Mouse (Mus musculus) forebrain, embryonic 10.5 days (tissue): ENCODE results near the gene 1600002K03Rik. TPM values are rescaled to one million over a fixed set of nuclear protein-coding genes. Genes with fewer than 3 reads are reported as not detected.
A peak's percentile ranks its signal among the peaks of the same experiment; 100 is the strongest.
"Not testable (repeated sequence)": the region's sequence is repeated elsewhere in the genome, so short reads cannot be mapped to it uniquely, and the experiment has no call there.

ENCODE experiments used
- DNase-seq: peaks from one replicate; pipeline ENCODE4 v3.0.0-alpha.2; 2017; ENCODE audit warnings: low spot score; ENCODE audit errors: extremely low spot score
- H3K27ac ChIP-seq: fragments of 300-500 bp; sonication (generic); 2 replicates; pipeline ENCODE4 v1.5.1; 2016; ENCODE audit warnings: mild to moderate bottlenecking
- H3K27me3 ChIP-seq: fragments of 300-500 bp; sonication (generic); 2 replicates; pipeline ENCODE4 v1.6.1; 2016; ENCODE audit warnings: mild to moderate bottlenecking; ENCODE audit not compliant: poor library complexity, severe bottlenecking
- H3K36me3 ChIP-seq: fragments of 300-500 bp; sonication (generic); replicated peaks from 2 replicates; pipeline ENCODE4 v1.6.1; 2016; ENCODE audit warnings: mild to moderate bottlenecking, moderate library complexity
- H3K4me1 ChIP-seq: fragments of 300-500 bp; sonication (generic); 2 replicates; pipeline ENCODE4 v1.6.1; 2016
- H3K4me3 ChIP-seq: fragments of 300-500 bp; sonication (generic); 2 replicates; pipeline ENCODE4 v1.5.1; 2016; ENCODE audit warnings: mild to moderate bottlenecking, moderate library complexity
- H3K9me3 ChIP-seq: fragments of 300-500 bp; sonication (generic); 2 replicates; pipeline ENCODE4 v1.6.1; 2016; ENCODE audit warnings: mild to moderate bottlenecking, moderate library complexity
- WGBS: fragments of 180-500 bp; shearing (Covaris S2); methylation state at CpG from one replicate; pipeline ENCODE4 v1.1.7; 2016; 5-methylcytosine and 5-hydroxymethylcytosine counted together
- polyA plus RNA-seq: library from polyadenylated mRNA; unstranded; fragments of >200 nt; fragmentation: Nextera tagmentation; extraction: Ambion mirVana; gene quantifications from 2 replicates; pipeline ENCODE4 v1.2.1, GENCODE M21; 2016

Gene 1600002K03Rik
- polyA plus RNA-seq, 1 experiment from 2014 or later, result 10.7 TPM

DNA sequence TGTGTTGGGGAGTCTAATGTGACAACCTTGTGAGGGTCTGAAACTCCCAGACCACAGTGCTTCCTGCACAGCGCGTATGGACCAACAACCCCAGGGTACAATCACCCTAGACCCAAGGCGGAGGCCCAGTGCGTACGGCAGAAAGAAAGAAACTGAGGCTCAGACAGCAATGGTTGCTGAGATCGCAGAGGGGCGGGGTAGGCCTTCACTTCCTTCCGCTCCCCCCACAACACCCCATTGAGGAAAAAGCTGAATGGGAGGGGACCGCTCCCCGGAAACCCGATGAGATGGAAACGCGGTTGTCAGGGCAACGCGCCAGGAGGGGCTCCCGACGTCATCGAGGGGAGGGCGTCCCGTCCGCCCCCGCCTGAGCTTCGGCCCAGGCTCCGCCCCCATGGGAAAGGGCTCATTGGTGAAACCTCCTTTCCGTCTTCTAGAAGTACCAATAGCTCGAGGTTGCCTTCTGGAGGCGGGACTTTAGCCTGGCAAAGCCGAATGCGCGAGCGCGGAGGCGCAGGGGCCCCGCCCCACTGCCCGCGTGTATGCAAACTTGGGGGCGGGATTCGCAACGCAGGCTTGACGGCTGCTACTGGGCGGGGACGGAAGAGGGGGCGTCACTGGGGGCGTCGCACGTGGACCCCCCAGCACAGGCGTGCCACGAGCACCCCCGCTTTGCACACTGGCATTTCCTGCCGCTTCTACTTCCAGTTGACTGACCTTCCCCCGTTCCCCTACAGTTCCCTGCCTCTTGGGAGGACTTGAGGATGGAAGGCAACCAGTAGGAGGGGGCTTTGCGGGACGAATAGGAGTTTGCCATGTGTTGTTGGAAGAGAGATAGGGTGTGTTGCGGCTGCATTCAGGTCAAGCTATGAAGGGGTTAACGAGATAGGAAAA, 12.9 kb upstream of the 1600002K03Rik start:
- peaks cover 98% of the 10 kb centered on the region for H3K4me1 ChIP-seq
- H3K4me3 ChIP-seq, result peak overlapping the region; percentile 55
- DNase-seq, result peak; percentile 96

DNA sequence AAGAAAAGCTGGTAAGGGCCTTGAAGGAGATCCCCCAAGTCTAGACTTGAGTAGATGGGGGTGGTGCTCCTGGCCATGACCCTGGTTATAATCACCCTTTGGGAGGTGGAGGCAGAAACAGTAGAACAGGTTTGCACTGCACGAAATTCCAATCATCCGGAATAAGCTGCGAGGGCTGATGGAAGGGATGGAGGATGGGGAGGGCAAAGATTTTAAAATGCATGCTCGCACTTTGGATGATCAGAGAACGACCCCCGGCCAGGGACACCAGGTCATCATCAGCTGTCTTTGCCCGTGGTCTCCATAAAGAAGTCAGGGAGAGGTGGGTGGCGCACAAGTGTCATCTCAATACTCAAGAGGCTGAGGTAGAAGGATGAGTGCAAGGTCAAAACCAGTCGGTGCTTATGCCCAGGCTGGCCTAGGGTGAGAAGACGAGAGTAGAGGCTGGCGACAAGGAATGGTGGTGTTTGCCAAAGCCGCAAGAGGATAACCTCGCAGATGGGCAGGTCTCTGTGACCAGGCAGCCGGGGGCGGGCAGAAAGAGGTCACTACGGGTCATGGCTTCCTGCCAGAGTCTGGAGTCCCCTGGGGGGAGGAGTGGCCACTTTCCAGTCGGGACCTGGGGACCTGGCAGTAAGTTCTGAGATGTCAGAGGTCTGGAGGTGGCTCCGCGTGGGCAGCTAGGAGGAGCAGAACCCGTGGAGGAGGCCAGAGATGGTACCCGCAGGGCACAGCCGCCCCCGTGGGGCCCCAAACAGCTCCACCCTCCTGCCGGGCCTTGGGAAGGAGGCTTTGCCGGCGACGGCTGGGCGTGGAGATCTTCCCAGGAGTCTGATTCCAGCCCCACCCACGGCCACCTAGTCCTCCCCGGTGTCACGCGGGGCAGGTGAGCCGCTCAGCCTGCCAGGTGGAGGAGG, 12.0 kb upstream of the 1600002K03Rik start:
- WGBS, result 1% methylated on average over 33 of the region's 33 CpGs
- Histone ChIP-seq H3K4me3 (peak overlapping the region; percentile 55), H3K27ac (peak overlapping the region; percentile 90), H3K9me3 (no peaks in the 10 kb centered on the region), H3K36me3 (peaks cover 30% of the 10 kb centered on the region), H3K27me3 (peaks cover 14% of the 10 kb centered on the region), H3K4me1 (peaks cover 98% of the 10 kb centered on the region)
- DNase-seq, result peak; percentile 65

More for the DNA sequence above, 12.9 kb upstream of the 1600002K03Rik start:
- no peaks in the 10 kb centered on the region for H3K9me3 ChIP-seq
- peaks cover 39% of the 10 kb centered on the region for H3K36me3 ChIP-seq
- H3K27me3 ChIP-seq, result peaks cover 14% of the 10 kb centered on the region
- WGBS, result under 1% methylated on average over 55 of the region's 55 CpGs
- peak overlapping the region; percentile 90 for H3K27ac ChIP-seq

DNA sequence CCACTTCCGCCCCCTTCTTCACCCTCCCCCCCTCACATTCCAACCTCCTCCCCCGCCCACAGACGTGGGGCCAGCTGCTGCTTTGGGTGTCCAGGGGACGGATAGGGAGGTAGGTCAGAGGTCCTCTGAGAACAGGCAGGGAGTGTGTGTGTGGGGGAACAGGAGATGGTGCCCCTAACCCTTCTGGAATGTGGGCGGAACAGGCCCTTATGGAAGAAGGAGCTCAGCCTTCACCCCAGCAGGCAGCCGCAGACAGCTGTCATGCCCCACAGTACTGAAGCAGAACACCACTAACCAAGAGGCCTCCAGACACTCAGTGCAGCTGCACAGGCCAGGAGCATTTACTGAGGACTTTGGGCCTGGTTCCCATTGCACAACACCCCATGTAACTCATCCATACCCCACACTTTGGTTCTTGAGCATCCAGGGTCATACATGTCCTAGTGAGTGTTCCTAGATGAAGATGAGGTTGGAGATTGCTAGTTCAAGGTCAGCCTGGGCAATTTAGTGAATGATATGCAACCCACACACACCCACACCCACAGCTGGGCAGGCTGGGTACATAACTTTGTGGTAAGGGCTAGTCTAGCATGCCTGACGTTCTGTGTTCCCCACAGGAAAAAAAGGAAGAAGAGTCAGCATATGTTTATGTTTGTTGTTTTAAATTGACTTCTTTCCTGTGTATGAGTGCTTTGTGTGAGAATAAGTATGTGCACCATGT, 11.1 kb upstream of the 1600002K03Rik start:
- 8% methylated on average over 7 of the region's 7 CpGs for WGBS
- Histone ChIP-seq H3K36me3 (peaks cover 21% of the 10 kb centered on the region), H3K9me3 (no peaks in the 10 kb centered on the region), H3K4me1 (peaks cover 97% of the 10 kb centered on the region), H3K27ac (peak overlapping the region; percentile 90), H3K27me3 (peaks cover 14% of the 10 kb centered on the region), H3K4me3 (peak overlapping the region; percentile 55)
- DNase-seq, result peak; percentile 62

DNA sequence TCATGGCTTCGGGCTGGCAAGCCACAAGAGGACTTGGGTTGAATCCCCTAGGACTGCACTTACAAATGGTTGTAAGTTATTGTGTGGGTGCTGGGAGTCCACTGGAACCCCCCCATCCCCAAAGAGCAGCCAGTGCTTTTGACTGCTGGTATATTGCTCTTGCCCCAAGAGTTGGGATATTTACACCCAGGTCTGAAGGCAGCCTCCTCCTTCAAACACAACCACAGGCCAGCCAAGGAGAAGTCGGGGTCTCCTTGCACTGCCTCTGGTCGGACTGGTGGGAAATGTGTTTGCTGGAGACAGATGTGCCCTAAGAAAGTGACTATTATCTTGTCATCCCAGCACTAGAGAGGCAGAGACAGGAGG, 10.5 kb upstream of the 1600002K03Rik start:
- H3K4me1 ChIP-seq, result peaks cover 97% of the 10 kb centered on the region
- H3K27ac ChIP-seq, result peak overlapping the region; percentile 90
- peak overlapping the region; percentile 55; the same call in 1 of the 2 replicates for H3K4me3 ChIP-seq
- no peak for DNase-seq
- peaks cover 15% of the 10 kb centered on the region for H3K36me3 ChIP-seq
- no peaks in the 10 kb centered on the region for H3K9me3 ChIP-seq
- 80% methylated on average over 3 of the region's 3 CpGs for WGBS
- peaks cover 14% of the 10 kb centered on the region for H3K27me3 ChIP-seq

DNA sequence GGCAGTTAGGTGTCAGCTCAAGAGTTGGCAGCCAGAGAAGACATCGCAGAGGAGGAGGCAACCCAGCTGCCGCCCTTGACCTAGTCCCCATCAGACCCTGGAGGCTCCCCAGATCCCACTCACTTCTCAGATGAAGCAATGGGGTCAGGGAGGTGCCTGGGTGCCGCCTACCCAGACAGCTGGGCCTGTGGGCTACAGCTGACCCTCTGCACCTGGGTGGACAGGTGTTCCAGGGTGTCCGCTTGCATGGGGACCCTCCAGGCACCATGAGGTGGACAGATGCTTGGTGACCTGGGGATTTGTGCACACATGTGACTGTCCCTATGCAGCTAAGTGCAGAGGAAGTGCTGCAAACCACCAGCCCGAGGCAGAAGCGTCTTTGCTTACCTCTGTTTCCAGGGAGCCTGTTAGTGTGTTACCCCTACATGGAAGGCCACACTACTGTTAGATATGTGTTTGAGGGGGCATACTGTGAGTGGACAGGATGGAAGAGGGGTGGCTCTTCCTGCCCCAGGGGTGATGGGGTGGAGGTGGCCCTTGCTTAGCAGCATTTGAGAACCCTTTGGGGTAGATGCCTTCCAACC, 9.9 kb upstream of the 1600002K03Rik start:
- Histone ChIP-seq H3K27me3 (peaks cover 14% of the 10 kb centered on the region), H3K36me3 (peaks cover 9% of the 10 kb centered on the region), H3K27ac (peak overlapping the region; percentile 90), H3K4me3 (peak overlapping the region; percentile 55; the same call in 1 of the 2 replicates), H3K4me1 (peaks cover 92% of the 10 kb centered on the region), H3K9me3 (no peaks in the 10 kb centered on the region)
- DNase-seq, result no peak
- 80% methylated on average over 6 of the region's 6 CpGs for WGBS

DNA sequence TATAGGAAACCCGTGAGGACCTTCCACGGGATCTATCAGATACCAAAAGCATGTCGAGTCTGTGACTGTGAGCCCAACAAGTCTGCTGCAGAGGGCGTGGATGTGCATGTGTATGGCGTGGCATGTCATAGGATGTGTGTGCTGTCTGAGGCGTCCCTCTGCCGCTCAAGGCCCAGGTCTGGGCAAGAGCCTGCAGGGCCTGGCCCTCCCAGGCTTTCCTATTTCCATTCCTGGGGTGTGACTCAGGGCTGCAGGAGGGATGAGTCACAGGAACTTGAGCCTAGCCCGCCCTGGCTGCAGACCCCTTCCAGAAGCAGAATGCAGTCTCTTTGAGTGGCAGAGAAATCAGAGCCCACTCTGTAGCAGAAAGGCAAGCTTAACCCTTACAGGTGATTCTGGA, 9.0 kb upstream of the 1600002K03Rik start:
- Histone ChIP-seq H3K27ac (peak overlapping the region; percentile 65; the same call in 1 of the 2 replicates), H3K27me3 (peaks cover 14% of the 10 kb centered on the region), H3K36me3 (0 out of 2 replicates have a peak, but pooled peaks cover under 1% of the 10 kb centered on the region), H3K4me3 (peak overlapping the region; percentile 54), H3K4me1 (peaks cover 87% of the 10 kb centered on the region), H3K9me3 (no peaks in the 10 kb centered on the region)
- WGBS, result 76% methylated on average over 8 of the region's 8 CpGs
- no peak for DNase-seq

DNA sequence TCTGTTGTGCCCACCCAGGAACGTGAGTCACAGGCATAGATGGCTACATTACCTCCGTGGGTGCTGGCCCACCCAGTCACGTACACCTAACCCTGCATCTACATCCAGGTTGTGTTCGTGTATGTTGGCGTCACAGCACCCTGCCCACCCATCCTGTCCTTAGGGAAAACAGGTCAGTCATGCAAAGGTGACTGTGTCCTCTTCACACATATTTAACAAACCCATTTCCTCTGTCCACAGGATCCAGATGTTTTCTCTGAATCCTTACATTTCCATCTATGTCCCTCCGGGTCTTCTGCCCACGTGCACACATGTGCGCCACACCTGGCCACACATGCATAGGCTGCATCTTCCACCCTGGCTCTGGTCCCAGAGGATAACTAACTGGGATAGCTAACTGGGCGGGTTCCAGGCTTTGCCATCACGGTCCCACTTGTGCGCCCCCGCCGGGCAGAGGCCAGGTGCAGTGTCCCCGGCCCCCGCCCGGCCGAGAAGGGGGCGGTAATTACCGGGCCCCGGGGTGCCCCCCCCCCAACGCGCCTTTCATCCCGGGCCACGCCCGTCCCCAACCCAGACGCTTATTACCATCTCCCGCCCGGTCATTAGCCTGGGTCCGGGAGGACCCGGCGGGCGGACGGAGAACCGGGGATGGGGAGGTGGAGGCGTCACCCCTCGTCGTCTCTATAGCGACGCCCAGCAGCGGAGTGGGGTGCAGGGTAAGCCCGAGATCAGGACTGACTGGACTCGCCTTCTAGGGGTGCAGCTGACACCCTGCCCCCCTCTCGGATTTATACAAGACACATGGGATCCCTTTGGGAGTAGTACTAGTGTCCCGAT, 8.4 kb upstream of the 1600002K03Rik start:
- peaks cover 87% of the 10 kb centered on the region for H3K4me1 ChIP-seq
- WGBS, result 11% methylated on average over 44 of the region's 44 CpGs
- peaks cover 5% of the 10 kb centered on the region for H3K36me3 ChIP-seq
- H3K9me3 ChIP-seq, result no peaks in the 10 kb centered on the region
- peaks cover 14% of the 10 kb centered on the region for H3K27me3 ChIP-seq
- DNase-seq, result no peak
- H3K27ac ChIP-seq, result peak overlapping the region; percentile 65
- peak overlapping the region; percentile 54 for H3K4me3 ChIP-seq

DNA sequence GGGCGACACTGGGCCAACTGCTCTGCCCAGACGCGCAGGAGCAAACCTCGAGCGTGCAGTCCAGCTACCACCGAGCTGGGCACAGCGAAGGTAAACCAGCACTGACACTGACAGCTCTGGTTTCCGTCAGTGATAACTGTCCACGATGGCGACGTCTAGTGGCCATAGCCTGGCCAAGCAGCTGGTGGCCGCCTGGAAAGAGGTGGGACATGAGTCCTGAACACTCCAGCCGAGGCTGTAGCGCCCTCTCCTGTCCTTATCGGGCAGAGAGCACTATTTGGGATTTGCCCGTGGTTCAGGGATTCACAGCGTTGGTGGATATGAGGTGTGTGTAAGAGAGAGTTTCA, 7.8 kb upstream of the 1600002K03Rik start:
- under 1% methylated on average over 17 of the region's 17 CpGs for WGBS
- Histone ChIP-seq H3K27me3 (peaks cover 14% of the 10 kb centered on the region), H3K4me3 (peak overlapping the region; percentile 54), H3K27ac (peak overlapping the region; percentile 65), H3K36me3 (peaks cover 11% of the 10 kb centered on the region), H3K9me3 (no peaks in the 10 kb centered on the region), H3K4me1 (peaks cover 85% of the 10 kb centered on the region)
- peak; percentile 97 for DNase-seq

DNA sequence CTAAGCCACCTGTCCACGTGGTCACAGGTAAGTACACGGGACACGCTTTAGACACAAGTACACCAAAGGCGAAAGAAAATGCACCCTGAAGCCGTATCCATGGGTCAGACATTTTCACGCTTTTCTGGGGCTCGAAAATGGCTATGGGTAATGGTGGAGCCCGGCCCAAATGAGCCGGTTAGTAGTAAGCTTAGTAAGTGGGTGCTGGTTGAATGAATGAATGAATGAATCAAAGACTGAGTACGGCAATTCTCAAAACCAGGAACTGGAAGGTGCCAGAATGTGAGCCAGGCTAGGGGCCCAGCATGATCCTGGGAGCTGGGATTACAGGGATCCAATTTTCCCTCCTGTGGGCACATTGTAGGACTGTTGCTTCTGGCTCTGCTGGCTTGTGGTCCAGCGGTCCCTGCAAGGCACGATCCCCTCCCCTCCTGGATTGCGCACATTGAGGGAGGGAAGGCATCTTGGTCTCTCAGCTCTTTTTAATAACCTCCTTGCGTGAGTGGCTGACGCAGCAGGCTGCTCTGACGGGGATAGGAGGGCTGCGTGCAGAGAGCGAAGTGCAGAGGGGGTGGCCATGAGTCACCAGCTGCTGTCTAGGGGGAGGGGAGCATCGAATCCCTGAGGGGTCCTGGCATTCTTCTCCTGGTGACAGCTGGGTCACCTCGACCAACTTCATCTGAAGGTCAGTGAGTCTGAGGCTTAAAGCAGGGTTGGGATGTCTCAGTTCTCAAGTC, 7.2 kb upstream of the 1600002K03Rik start, which contains the start of gene Cirbp:
TSS of gene Cirbp (plus strand) at position 594 of the 737 bp plus-strand sequence.
- 18% methylated on average over 20 of the region's 20 CpGs for WGBS
- H3K4me1 ChIP-seq, result peaks cover 85% of the 10 kb centered on the region
- peak within 1 kb of the TSS; percentile 100 for H3K27ac ChIP-seq
- peaks cover 14% of the 10 kb centered on the region for H3K27me3 ChIP-seq
- peaks cover 17% of the 10 kb centered on the region for H3K36me3 ChIP-seq
- peak within 1 kb of the TSS; percentile 96 for H3K4me3 ChIP-seq
- DNase-seq, result no peak
- no peaks in the 10 kb centered on the region for H3K9me3 ChIP-seq

DNA sequence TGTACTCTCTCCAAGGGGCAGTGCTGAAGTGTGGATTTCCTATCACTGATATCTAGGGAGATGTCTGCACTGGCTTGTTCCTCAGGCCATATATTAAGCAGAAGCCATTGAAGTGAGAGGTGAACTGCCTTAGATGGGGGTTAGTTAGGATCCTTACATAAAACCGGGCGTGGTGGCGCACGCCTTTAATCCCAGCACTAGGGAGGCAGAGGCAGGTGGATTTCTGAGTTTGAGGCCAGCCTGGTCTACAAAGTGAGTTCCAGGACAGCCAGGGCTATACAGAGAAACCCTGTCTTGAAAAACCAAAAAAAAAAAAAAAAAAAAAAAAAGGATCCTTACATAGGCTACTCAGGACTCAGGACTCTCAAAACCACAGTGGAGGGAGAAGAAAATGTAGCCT, 6.6 kb upstream of the 1600002K03Rik start:
- peaks cover 83% of the 10 kb centered on the region for H3K4me1 ChIP-seq
- peak overlapping the region; percentile 54 for H3K4me3 ChIP-seq
- H3K9me3 ChIP-seq, DNase-seq: not testable (repeated sequence)
- H3K27me3 ChIP-seq, result peaks cover 14% of the 10 kb centered on the region
- 87% methylated on average over 4 of the region's 4 CpGs for WGBS
- H3K27ac ChIP-seq, result peak overlapping the region; percentile 100
- H3K36me3 ChIP-seq, result peaks cover 23% of the 10 kb centered on the region
